Mouse (Mus musculus) adrenal gland, postnatal 4 days (tissue): ENCODE measurements around the gene Plk3. TPM values are rescaled to one million over a fixed set of nuclear protein-coding genes. Genes with fewer than 3 reads are reported as not detected.

Source experiments
- DNase-seq, 2 experiments: peaks; one replicate each; pipeline ENCODE4 v3.0.0; 2021 to 2022; ENCODE audit warnings: low spot score in 2 of 2, mixed read lengths in 2 of 2
- microRNA-seq: library from miRNA; unstranded; fragments of <30 nt; microRNA quantifications from one replicate; pipeline ENCODE4 v1.2.0, GENCODE M21; 2021
- total RNA-seq, 2 experiments: library from RNA; stranded (reverse); gene quantifications; 2 replicates each; pipeline ENCODE4 v1.2.3; 2021

The Plk3 gene
- total RNA-seq, 2 experiments from 2014 or later, result 4.8 to 5.7 TPM

- no peak for DNase-seq
Observed at GRCm38 (mm10) chr4:117090586-117090985, 43.2 kb downstream of the Plk3 start.

GRCm38 (mm10) chr4:117087948-117088640 lies 45.7 kb downstream of the Plk3 start:
- no peak for DNase-seq

Small RNA genes lying within 50 kb of the gene (microRNA-seq; reads per million reads assigned to microRNA genes)
- gene Gm22398, result not detected

Other genes starting within 250 kb of the Plk3 start
- 100 to 1,000 TPM; 136 to 141 TPM for gene Urod, start 139.6 kb downstream of the Plk3 start, total RNA-seq
- 10 to 100 TPM; 27.0 to 32.6 TPM for gene Hectd3, start 138.6 kb downstream of the Plk3 start, total RNA-seq
- gene Eif2b3, start 114.6 kb downstream of the Plk3 start, total RNA-seq, result 10 to 100 TPM; 32.9 to 34.1 TPM
- 10 to 100 TPM; 13.3 to 14.2 TPM for gene Ptch2, start 37.9 kb downstream of the Plk3 start, total RNA-seq
- gene Btbd19, start 8.2 kb downstream of the Plk3 start, total RNA-seq, result 10 to 100 TPM in 1 of 2 experiments, 1 to 10 TPM in 1; 9.1 to 10.8 TPM
- not detected for gene Tctex1d4, start 7.2 kb downstream of the Plk3 start, total RNA-seq
- 1,000 to 10,000 TPM; 1,506 to 1,548 TPM for gene Rps8, start 22.3 kb upstream of the Plk3 start, total RNA-seq
- 10 to 100 TPM; 16.0 to 16.5 TPM for gene Kif2c, start 48.7 kb upstream of the Plk3 start, total RNA-seq
- gene Tmem53, start 118.0 kb upstream of the Plk3 start, total RNA-seq, result 10 to 100 TPM; 50.7 to 56.9 TPM
- gene Armh1, start 118.2 kb upstream of the Plk3 start, total RNA-seq, result 1 to 10 TPM; 2.0 to 2.3 TPM